Mouse (Mus musculus): ENCODE measurements at regions not wholly inside any gene's neighbourhood (a gene's known extent, or its start where the extent isn't known, plus 50 kb on each side); places are given as distances from the start of the nearest gene placed in this dataset.

GRCm38 (mm10) chr2:106083001-106083400 lies 79.7 kb upstream of the Dnajc24 start:
- TF ChIP-seq POLR2A (IDR thresholded peaks at IDR 0.05; ENCODE audit: extremely low read depth, insufficient read depth, low read length) = no peak
- TF ChIP-seq CTCF (IDR thresholded peaks at IDR 0.05; ENCODE audit: low read depth, low read length) = no peak
